Mouse (Mus musculus): Measurements from ENCODE around the gene Fbxl19. TPM values are rescaled to one million over a fixed set of nuclear protein-coding genes. Genes with fewer than 3 reads are reported as not detected.

The Fbxl19 gene
- polyA plus RNA-seq, 1 experiment from 2014 or later, result 9.4 TPM

GRCm38 (mm10) chr7:127745251-127745651 is 908 bp downstream of the Fbxl19 start:
- under 1% methylated on average over 19 of the region's 19 CpGs for WGBS
- Histone ChIP-seq H3K9ac (replicated peaks) (peak overlapping the region; percentile 96), H3K27me3 (no peaks in the 10 kb centered on the region), H3K4me2 (replicated peaks) (peak overlapping the region; percentile 87), H3K27ac (replicated peaks) (peak overlapping the region; percentile 96), H3K36me3 (peaks cover 18% of the 10 kb centered on the region), H3K4me1 (peaks cover 20% of the 10 kb centered on the region), H3K9me3 (no peaks in the 10 kb centered on the region), H3K4me3 (peak overlapping the region; percentile 95)
- ATAC-seq (replicated peaks), result peak; percentile 93

GRCm38 (mm10) chr7:127745652-127746493 is 1.5 kb downstream of the Fbxl19 start:
- H3K27me3 ChIP-seq, result no peaks in the 10 kb centered on the region
- H3K27ac ChIP-seq (replicated peaks), result peak overlapping the region; percentile 96
- no peaks in the 10 kb centered on the region for H3K9me3 ChIP-seq
- H3K36me3 ChIP-seq, result peaks cover 25% of the 10 kb centered on the region
- peak overlapping the region; percentile 95 for H3K4me3 ChIP-seq
- H3K4me1 ChIP-seq, result peaks cover 20% of the 10 kb centered on the region
- WGBS, result under 1% methylated on average over 38 of the region's 39 CpGs
- H3K4me2 ChIP-seq (replicated peaks), result peak overlapping the region; percentile 87
- H3K9ac ChIP-seq (replicated peaks), result peak overlapping the region; percentile 96
- ATAC-seq (replicated peaks), result peak; percentile 90

GRCm38 (mm10) chr7:127746494-127747491 is 2.5 kb downstream of the Fbxl19 start:
- no peak; the same call in 1 of the 2 replicates for ATAC-seq (replicated peaks)
- H3K4me1 ChIP-seq, result peaks cover 20% of the 10 kb centered on the region

GRCm38 (mm10) chr7:127747559-127748234 is 3.4 kb downstream of the Fbxl19 start:
- Histone ChIP-seq H3K9me3 (no peaks in the 10 kb centered on the region), H3K27ac (replicated peaks) (peak overlapping the region; percentile 96), H3K4me1 (peaks cover 20% of the 10 kb centered on the region), H3K4me2 (replicated peaks) (peak overlapping the region; percentile 87), H3K4me3 (peak overlapping the region; percentile 95), H3K27me3 (no peaks in the 10 kb centered on the region), H3K36me3 (peaks cover 43% of the 10 kb centered on the region), H3K9ac (replicated peaks) (peak overlapping the region; percentile 96)
- ATAC-seq (replicated peaks), result no peak
- WGBS, result 30% methylated on average over 6 of the region's 6 CpGs

More at GRCm38 (mm10) chr7:127746494-127747491, 2.5 kb downstream of the Fbxl19 start:
- Histone ChIP-seq H3K4me3 (peak overlapping the region; percentile 95), H3K36me3 (peaks cover 34% of the 10 kb centered on the region), H3K9me3 (no peaks in the 10 kb centered on the region), H3K27me3 (no peaks in the 10 kb centered on the region), H3K27ac (replicated peaks) (peak overlapping the region; percentile 96), H3K4me2 (replicated peaks) (peak overlapping the region; percentile 87), H3K9ac (replicated peaks) (peak overlapping the region; percentile 96)
- 2% methylated on average over 24 of the region's 62 CpGs for whole genome bisulfite sequencing

- H3K9me3 ChIP-seq, result no peaks in the 10 kb centered on the region
- no peak for ATAC-seq (replicated peaks)
- 90% methylated on average over 28 of the region's 28 CpGs for WGBS
- H3K4me2 ChIP-seq (replicated peaks), result 0 out of 2 replicates have a peak overlapping the region, but pooled peaks have one; percentile 87
- peaks cover 24% of the 10 kb centered on the region for H3K4me1 ChIP-seq
- no peak overlapping the region for H3K27ac ChIP-seq (replicated peaks)
- no peak overlapping the region for H3K9ac ChIP-seq (replicated peaks)
- no peaks in the 10 kb centered on the region for H3K27me3 ChIP-seq
- H3K4me3 ChIP-seq, result no peak overlapping the region
- H3K36me3 ChIP-seq, result peaks cover 48% of the 10 kb centered on the region
Observed at GRCm38 (mm10) chr7:127748235-127748560, 3.9 kb downstream of the Fbxl19 start.

GRCm38 (mm10) chr7:127750131-127751127 is 6.1 kb downstream of the Fbxl19 start:
- 83% methylated on average over 19 of the region's 19 CpGs for WGBS
- Histone ChIP-seq H3K4me2 (replicated peaks) (no peak overlapping the region), H3K9me3 (no peaks in the 10 kb centered on the region), H3K9ac (replicated peaks) (no peak overlapping the region), H3K27me3 (no peaks in the 10 kb centered on the region), H3K27ac (replicated peaks) (no peak overlapping the region), H3K4me1 (peaks cover 17% of the 10 kb centered on the region), H3K4me3 (no peak overlapping the region), H3K36me3 (peaks cover 66% of the 10 kb centered on the region)
- no peak for ATAC-seq (replicated peaks)

GRCm38 (mm10) chr7:127751619-127752018 is 7.3 kb downstream of the Fbxl19 start:
- 96% methylated on average over 5 of the region's 5 CpGs for WGBS
- peaks cover 17% of the 10 kb centered on the region for H3K4me1 ChIP-seq
- H3K27ac ChIP-seq (replicated peaks), result no peak overlapping the region
- no peak overlapping the region for H3K4me3 ChIP-seq
- no peak overlapping the region for H3K4me2 ChIP-seq (replicated peaks)
- H3K9me3 ChIP-seq, result no peaks in the 10 kb centered on the region
- no peak for ATAC-seq (replicated peaks)
- no peaks in the 10 kb centered on the region for H3K27me3 ChIP-seq
- peaks cover 72% of the 10 kb centered on the region for H3K36me3 ChIP-seq
- H3K9ac ChIP-seq (replicated peaks), result no peak overlapping the region

- Histone ChIP-seq H3K4me1 (peaks cover 17% of the 10 kb centered on the region), H3K36me3 (peaks cover 76% of the 10 kb centered on the region), H3K9ac (replicated peaks) (no peak overlapping the region), H3K27ac (replicated peaks) (no peak overlapping the region), H3K9me3 (no peaks in the 10 kb centered on the region), H3K27me3 (no peaks in the 10 kb centered on the region), H3K4me3 (no peak overlapping the region), H3K4me2 (replicated peaks) (no peak overlapping the region)
- 93% methylated on average over 27 of the region's 27 CpGs for WGBS
- no peak for ATAC-seq (replicated peaks)
Observed at GRCm38 (mm10) chr7:127752069-127752468, 7.7 kb downstream of the Fbxl19 start.

- no peak overlapping the region for H3K4me2 ChIP-seq (replicated peaks)
- WGBS, result 77% methylated on average over 5 of the region's 5 CpGs
- peaks cover 6% of the 10 kb centered on the region for H3K4me1 ChIP-seq
- no peaks in the 10 kb centered on the region for H3K9me3 ChIP-seq
- H3K9ac ChIP-seq (replicated peaks), result no peak overlapping the region
- H3K4me3 ChIP-seq, result no peak overlapping the region
- no peaks in the 10 kb centered on the region for H3K27me3 ChIP-seq
- H3K36me3 ChIP-seq, result peaks cover 87% of the 10 kb centered on the region
- no peak for ATAC-seq (replicated peaks)
- no peak overlapping the region for H3K27ac ChIP-seq (replicated peaks)
Observed at GRCm38 (mm10) chr7:127753158-127753557, 8.8 kb downstream of the Fbxl19 start.

- Histone ChIP-seq H3K27me3 (no peaks in the 10 kb centered on the region), H3K4me2 (replicated peaks) (no peak overlapping the region), H3K9ac (replicated peaks) (no peak overlapping the region), H3K27ac (replicated peaks) (no peak overlapping the region), H3K4me1 (peaks cover 4% of the 10 kb centered on the region; the same call in 1 of the 2 replicates), H3K9me3 (no peaks in the 10 kb centered on the region), H3K4me3 (no peak overlapping the region), H3K36me3 (peaks cover 88% of the 10 kb centered on the region)
- 91% methylated on average over 7 of the region's 7 CpGs for WGBS
- ATAC-seq (replicated peaks), result no peak
Observed at GRCm38 (mm10) chr7:127753741-127754140, 9.4 kb downstream of the Fbxl19 start.

GRCm38 (mm10) chr7:127759716-127760115 is 15.4 kb downstream of the Fbxl19 start:
- H3K27ac ChIP-seq (replicated peaks), result no peak overlapping the region
- no peak overlapping the region for H3K9ac ChIP-seq (replicated peaks)
- peaks cover 72% of the 10 kb centered on the region for H3K36me3 ChIP-seq
- WGBS, result 84% methylated on average over 6 of the region's 6 CpGs
- H3K4me1 ChIP-seq, result no peaks in the 10 kb centered on the region
- H3K9me3 ChIP-seq, result no peaks in the 10 kb centered on the region
- no peak overlapping the region for H3K4me2 ChIP-seq (replicated peaks)
- no peak overlapping the region for H3K4me3 ChIP-seq
- ATAC-seq (replicated peaks), result no peak
- no peaks in the 10 kb centered on the region for H3K27me3 ChIP-seq
